Mouse (Mus musculus): ENCODE measurements around the gene Aacs.
A peak's percentile ranks its signal among the peaks of the same experiment; 100 is the strongest.

- TF ChIP-seq POLR2A (IDR thresholded peaks at IDR 0.05; ENCODE audit: borderline replicate concordance, extremely low read depth, low read depth, low read length) (no peak), CTCF (IDR thresholded peaks at IDR 0.05; ENCODE audit: insufficient read depth, low read length) (0 out of 2 replicates have a peak, but pooled peaks have one; percentile 15)
Observed at GRCm38 (mm10) chr5:125525516-125525915, 49.9 kb downstream of the Aacs start.
